Mouse (Mus musculus): ENCODE measurements around the gene Msrb3.

Msrb3 gene

DNA sequence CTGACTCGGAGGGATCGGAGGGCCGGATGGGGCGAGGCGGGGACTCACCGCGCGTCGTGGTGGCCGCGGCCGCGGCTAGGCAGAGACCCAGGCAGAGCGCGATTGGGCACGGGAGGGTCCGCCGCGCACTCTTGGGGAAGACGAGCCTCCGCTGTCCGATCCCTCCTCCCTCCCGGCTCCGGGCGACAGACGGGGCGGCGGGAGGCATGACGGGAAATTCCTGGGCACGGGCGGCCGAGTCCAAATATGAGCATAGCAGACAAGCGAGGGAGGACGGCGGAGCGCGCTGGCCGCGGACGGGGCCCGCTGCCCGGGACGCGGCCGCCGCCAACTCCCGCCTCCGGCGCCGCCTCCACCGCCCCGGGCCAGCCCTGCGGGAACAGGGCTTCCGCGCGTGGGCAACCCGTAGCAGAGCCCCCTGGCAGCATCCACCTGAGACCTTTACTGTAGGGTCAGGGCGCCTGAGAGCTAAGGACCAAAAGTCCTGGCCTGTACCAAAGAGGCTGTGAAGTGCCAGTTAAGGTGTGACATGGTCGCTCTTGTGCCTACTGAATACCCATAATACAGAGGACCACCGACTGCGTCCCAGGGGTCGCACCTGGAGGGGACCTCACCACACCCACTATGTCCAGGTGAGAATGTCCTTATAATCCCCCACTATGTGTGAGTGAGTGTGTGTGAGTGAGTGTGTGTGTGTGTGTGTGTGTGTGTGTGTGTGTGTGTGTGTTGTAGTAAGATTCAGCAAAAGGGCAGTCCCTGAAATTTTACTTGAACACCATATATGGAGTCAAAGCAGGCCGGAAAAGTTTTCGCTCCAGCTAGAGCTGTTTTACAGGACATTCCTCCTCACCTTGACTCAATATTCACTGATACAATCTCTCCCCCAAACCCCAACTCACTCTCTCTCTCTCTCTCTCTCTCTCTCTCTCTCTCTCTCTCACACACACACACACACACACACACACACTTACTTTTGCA, at the start of gene Msrb3:
Gene Msrb3, minus strand, starts transcription at position 317 of the 978 bp plus-strand sequence.
- peak; percentile 72 to 76 for DNase-seq (ENCODE audit: low spot score in 2 of 2)

DNA sequence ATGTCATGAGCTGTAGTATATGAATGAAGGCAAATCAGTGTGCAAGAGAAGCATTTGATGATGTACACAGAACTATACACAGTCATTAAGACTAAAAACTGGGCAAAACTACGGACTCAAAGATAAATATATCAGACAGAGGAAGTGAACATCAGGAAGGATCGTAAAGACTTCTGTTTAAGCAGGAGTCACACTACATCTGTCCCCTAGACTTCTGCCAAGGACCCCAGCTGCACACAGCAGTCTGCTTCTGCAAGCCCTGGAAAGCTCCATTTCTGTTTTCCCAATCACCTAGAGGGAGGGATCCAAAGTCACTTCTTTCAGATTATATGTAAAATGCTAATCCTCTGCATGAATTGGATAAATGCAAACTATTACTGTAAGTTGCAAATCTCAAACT, 49.6 kb upstream of the Msrb3 start:
- DNase-seq (ENCODE audit: low spot score in 2 of 2): no peak

DNA sequence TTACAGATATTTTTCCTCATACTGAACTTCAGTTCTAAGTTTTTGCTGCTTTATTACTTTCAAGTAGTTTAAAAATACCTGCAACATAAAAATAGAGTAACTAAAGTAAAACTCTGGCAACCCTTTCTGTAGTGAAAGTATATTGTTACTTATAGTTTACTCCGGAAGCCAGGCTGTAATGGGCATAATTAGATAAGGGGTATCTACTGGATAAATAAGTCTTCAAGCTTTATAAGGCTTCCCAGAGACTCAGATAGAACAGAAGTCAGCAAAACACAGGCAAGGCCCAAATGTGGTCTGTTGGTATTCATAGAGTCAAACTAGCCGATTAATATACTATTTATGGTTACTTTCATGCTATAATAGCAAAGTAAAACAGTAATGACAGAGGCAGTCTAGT, 48.9 kb upstream of the Msrb3 start:
- DNase-seq (ENCODE audit: low spot score in 2 of 2): no peak

DNA sequence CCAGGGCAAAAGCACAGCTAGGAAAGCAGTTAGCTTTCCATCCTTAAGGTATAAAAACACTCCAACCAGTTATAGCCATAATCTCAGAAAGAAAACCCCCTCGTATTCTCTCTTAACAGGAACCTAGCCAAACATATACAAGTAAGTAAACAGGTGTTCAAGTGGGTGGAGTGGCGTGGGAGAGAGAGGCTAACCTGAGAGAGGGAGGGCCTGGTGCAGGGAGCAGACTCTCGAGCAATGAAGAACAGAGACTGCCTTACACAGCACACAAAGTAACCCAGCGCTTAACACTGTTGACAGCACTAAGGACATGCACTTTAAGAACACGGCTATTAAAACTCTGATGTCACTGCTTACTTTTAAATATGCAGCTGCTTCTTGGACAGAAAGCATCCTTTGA, 47.9 kb upstream of the Msrb3 start:
- DNase-seq (ENCODE audit: low spot score in 2 of 2): no peak

DNA sequence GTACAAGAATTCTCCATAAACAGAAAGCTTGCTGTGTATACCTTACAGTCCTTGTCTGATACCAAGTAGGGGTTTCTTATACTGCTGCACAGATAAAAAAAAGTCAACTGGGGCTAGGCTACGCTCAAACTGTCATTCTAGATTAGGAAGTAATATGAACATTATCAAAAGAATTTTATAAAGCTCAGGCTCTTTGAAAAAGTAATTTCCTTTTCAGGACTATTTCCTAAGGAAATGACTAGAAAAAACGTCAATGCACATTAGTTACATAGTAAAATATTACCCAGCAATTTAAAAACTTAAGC, 40.0 kb upstream of the Msrb3 start:
- DNase-seq (ENCODE audit: low spot score in 2 of 2): no peak

DNA sequence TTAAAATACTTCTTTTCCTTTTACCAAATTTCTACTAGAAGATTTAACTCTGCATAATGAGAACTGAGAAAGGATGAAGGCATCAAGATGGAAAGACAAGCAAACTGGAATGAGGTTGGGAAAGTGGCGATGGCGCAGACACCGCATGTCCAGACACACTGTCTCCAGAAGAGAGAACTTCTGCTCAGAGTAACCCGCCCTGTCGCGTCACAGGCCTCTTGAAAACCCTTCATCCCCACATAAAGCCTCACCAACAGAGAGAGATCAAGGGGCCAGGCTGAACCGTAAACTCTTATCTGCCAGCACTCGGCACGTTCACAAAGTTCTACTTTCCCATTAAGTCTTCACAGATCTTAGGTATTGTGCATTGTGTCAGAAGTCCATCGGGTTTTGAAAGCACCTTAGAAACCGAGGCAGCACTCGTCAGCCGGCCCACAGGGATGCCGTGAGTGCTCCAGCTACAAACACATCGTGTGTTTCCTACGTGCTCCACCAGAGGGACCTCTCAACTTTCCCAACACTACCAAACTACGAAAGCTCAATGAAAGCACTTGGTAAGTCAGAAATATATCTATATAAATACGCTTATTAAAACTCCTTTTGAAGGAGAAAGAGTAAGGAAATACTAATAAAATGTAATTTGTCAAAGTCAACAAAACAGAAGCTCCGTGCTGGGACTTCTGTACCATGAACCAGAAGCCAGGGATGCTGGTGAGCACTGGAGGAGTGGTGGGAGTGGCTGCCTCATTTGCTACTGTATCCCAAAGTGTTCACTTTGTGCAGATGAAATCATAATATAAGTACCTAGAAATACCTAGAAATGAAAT, 39.4 kb upstream of the Msrb3 start:
- peak in 1 of 2 experiments; percentile 72 for DNase-seq (ENCODE audit: low spot score in 2 of 2)

DNA sequence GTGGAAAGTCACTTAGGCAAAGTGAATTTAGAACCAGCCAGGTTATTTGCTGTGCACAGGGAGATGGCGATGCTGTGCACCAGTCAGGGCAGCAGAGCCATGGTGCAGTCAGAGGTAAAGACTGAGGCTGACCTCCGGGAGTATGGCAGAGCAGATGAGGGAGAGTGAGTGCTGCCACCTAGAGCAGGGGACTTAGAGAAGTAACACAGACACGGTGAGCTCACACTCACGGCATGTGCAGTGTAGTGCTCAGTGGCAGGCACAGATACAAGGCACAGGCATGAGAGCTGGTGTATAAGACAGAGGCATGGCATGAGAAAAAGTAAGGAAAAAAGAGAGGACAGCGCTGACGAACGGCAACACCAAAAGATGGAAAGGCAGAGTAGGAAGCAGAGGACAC, 30.6 kb upstream of the Msrb3 start:
- no peak for DNase-seq (ENCODE audit: low spot score in 2 of 2)

DNA sequence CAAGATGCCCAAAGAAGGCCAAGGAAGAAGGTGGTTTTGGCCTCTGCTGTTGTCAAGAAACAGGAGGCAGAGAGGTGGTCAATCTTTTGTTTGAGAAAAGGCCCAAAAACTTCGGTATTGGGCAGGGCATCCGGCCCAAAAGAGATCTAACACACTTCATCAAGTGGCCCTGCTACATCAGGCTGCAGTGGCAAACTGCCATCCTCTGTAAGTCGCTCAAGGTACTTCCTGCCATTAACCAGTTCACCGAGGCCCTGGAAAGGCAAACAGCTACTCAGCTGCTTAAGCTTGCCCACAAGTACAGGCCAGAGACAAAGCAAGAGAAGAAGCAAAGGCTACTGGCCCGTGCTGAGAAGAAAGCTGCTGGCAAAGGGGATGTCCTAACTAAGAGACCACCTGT, 29.3 kb upstream of the Msrb3 start:
- DNase-seq (ENCODE audit: low spot score in 2 of 2): no peak

DNA sequence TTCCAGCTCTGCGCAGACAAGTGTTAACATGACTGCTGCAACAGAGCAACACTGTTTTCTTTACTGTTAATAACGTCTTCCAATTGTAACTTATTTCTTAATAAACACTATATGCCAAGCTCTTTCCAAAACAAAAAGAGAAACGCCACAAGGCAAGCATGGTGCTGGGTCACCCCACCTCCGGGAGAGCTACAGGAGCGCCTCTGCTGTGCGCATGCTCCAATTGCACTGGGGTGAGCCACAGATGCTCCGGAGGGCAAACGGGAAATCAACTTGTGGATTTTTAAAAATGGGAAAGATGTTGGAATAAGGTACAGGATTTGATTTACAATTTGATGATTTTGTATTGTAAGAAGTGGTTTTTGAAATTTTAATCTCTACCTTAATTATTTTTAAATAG, 27.3 kb upstream of the Msrb3 start:
- DNase-seq (ENCODE audit: low spot score in 2 of 2): no peak

DNA sequence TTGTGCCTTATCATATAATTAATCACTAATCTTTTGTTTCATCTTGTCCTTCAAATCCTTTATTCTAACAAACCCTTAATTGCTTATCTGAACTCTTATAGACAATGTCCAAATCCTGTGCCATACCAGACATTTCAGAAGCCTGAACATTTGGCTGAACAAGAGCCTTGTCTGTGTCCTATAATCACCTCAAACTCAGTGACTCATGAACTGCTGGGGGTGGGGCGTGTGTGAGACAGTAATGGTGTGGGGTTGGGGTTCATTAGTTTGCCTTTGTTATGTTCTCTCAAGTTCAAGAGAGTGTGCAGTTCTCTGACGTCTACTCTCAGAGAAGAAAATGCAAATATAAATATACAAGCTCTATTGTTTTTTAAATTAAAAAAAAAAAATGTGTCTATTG, 22.6 kb upstream of the Msrb3 start:
- DNase-seq (ENCODE audit: low spot score in 2 of 2): no peak

DNA sequence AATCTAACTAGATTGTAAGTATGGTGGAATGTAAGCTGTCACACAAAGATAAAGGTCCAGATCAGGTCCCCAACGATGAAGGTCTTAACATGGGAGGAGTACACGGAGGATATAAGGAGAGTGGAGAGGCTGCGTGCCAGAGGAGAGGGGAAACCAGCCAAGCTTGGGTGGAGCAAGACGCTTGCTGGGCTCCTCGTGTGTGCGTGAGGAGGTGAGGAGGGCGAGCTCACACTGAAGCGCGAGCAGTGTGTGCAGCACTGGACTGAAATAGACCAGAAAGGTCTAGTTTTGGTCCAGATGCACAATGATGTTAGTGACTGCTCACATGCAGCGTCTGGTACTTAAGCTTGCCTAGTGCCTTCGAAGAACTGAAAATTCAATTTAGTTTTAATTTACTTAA, 21.7 kb upstream of the Msrb3 start:
- no peak for DNase-seq (ENCODE audit: low spot score in 2 of 2)

DNA sequence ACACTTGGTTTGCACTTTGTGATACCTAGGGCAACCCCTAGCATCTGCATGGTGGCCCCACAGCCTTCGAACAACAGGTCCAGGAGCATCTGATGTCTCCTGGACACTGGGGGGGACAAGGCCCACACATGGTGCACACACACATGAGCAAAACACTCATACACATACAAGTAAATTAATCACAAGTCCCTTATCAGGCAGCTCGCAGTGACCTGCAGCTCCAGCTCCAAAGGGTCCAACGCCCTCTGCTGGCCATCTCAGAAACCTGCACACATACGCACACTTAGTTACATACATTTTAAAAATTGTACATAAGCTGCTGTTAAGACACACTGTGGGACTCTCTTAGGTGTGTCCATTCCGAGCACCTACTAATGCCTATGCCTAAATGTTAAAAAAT, 17.3 kb upstream of the Msrb3 start:
- DNase-seq (ENCODE audit: low spot score in 2 of 2): no peak

DNA sequence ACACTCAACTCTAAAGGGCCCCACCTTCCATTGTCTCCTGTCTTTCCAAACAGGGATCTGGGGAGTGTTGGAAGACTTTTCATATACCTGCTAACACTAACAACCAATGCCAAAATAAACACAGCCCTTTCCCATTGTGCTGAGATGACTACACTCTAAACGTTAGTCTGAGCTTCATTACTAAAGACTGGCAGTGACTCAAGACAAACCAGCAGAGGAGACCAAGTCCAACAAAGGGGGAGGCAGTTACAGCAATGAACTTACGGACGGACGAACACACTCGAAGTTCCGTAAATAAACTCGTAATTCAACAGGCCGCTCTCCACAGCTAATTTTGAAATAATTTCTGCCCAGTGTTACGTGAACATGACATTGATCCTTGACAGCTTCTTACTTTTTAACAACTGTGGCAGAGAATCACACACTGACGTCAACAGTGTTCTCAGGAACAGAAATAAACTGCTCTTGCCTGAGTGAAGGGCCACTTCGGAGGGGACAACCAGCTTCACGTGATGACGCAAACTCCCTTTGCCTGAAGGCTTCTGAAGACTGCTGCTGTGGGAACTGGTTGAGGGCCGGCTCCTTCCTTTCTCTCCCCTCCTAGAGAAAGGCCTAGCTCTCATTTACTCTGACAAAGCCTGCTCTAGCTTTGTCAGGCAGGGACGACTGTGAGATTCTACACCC, 16.2 kb upstream of the Msrb3 start:
- no peak for DNase-seq (ENCODE audit: low spot score in 2 of 2)

DNA sequence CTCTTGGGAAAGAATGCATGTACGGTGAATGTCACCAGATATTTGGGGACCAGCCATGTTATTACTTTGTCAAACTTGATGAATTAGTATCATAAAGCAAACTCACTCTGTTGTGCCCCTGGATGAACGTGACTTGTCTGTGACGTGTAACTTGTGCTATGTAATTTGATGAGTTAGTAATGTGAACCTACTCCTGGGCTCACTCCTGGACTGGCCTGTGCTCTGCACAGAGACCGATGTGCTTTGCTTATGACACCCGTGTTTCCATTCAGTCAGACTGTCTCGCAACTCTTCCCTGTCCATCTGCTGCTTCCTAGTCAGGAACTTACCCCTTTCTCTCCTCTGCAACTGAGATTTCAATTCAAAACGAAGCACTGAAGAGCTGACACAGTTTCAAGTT, 15.4 kb upstream of the Msrb3 start:
- no peak for DNase-seq (ENCODE audit: low spot score in 2 of 2)

DNA sequence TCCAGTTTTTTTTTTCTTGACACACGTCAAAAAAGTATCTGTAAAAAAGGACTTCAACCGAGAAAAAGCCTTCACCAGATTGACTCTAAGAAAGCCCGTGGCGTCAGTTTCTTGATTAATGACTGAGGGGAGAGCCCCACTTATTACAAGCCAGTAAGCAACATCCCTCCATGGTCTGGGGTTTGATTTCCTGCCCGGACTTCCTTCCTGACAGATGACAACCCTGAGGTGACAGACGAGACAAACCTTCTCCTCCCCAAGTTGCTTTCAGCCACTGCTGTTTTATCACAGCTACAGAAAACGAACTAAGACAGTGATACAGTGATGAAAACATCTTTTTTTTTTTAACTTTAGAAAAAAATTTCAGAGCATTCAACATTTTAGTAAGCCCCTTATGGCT, 14.9 kb upstream of the Msrb3 start:
- DNase-seq (ENCODE audit: low spot score in 2 of 2): no peak

DNA sequence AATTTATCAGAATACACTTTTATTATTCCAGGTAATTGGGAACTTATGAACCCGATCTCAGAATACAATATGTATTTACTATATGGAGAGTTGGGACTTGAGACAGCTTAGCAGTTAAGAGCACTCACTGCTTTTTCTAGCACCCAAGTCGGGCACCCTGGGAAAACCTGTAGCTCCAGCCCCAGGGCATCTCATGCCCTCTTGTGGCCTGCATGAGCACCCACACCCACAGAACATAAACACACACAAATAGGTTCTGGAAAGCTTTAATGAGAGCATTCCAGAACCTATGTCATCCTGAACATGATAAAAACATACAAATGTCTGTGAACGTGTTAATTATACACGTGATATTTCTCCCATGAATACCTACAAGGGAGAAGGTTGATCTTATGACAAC, 13.1 kb upstream of the Msrb3 start:
- DNase-seq (ENCODE audit: low spot score in 2 of 2): no peak

DNA sequence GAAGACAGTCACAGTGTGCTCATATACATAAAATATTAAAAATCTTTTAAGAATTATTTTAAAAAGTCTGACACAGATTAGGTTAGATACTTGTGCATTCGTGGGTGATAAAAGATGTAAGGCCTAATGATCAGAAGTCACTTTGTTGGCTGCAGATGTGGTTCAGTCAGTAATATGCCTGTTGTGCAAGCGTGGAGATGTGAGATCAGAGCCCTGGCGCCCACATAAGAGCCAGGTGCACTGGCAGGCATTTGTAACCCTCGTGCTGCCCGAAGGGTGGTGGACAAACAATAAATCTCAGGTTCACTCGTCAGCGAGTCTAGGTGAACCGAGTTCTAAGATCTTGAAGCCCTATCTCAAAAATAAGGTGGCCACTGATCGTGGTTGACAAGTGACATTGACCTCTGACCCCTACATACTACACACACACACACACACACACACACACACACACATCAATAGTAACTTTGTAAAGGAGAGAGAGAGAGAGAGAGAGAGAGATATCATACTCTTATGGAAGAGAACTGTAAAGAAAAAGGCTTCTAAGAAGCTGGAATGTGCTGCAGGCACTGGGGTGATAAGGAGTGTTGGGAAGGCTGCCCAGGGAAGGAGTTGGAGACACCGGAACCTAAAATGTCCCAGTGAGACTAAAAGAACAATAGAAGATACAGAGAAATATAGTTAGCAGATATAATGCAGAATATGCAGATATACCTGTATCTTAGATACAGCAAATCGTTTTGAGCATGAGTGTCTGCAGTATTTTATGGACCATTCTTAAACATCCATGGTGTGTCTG, 10.1 kb upstream of the Msrb3 start:
- peak in 1 of 2 experiments; percentile 13 for DNase-seq (ENCODE audit: low spot score in 2 of 2)

DNA sequence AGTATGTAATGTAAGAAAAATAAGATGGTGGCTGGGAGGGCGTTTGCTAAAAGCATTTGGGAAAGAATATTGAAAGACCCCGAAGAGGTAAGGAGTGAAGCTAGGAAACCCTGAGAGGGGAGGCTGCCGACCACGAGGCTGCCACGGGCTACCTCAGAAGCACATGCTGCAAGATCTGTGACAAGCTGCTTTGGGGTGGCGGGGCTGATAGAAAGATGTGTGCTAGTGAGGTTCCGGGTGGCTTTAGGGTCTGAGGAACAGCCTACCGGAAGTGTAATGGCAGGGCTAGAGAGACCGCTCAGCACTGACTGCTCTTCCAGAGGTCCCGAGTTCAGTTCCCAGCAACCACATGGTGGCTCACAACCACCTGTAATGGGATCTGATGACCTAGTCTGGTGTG, 5.8 kb upstream of the Msrb3 start:
- no peak for DNase-seq (ENCODE audit: low spot score in 2 of 2)

DNA sequence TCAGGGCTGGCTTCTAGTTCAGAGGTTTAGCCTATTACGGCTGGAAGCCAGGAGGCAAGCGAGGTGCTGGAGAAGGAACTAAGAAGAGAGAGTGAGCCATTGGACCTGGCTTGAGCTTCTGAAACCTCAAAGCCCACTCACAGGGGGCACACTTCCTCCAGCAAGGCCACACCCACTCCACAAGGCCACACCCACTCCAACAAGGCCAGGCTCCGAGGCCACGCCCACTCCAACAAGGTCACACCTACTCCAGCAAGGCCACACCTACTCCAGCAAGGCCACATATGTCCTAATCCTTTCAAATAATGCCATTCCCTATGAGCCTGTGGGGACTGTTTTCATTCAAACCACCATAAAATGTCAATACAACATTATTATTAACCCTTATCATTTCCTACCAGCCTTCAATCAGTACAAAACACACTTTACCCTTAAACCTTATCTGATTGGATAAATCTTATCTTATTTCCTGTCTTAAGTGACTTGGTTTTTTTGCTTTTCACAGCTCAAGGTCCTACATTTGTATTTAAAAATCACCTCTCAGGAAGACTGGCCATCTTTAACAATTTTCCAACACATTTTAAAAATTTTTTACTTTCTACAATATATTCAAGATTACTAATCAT, 5.1 kb upstream of the Msrb3 start:
- DNase-seq (ENCODE audit: low spot score in 2 of 2): peak in 1 of 2 experiments; percentile 24

DNA sequence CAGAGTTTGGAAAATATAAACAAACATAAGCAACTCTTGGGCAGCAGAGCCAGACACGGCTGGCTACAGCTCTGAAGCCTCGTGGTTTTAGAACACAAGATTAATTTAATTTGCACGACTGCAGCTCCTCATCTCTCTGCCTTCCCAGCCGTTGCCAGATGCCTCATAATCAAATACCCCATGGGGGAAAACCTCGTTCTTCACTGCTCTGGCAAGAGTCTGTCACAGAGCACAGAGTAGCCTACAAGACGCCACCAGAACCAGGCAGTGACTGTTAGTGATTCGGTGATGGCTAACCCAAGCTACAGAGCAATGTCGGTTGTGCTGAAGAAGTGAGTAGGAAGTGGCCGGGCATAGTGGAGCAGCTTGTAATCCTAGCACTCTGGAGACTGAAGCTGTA, 2.8 kb upstream of the Msrb3 start:
- DNase-seq (ENCODE audit: low spot score in 2 of 2): no peak

DNA sequence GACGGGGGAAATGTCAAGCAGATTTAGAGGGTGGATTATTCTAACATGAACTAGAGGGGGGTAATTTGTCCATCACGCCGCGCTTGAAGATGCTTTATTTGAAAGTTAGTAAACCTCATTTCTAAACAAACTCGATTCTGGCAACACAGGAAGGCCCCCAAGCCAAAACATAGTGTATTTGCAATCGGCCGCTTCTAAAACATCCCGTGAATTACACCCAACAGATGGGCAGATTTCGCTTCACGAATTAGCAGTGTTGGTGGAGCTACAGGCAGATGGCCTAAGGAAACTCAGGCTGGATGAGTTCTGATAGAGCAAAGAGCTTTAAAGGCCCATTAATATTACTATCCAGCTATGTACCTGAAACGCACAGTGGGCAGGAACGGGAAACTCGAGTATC, 1.2 kb upstream of the Msrb3 start:
- no peak for DNase-seq (ENCODE audit: low spot score in 2 of 2)
